Mouse (Mus musculus) testis, adult 2 months (tissue): ENCODE results near the gene Cd8b1. TPM values are rescaled to one million over a fixed set of nuclear protein-coding genes. Genes with fewer than 3 reads are reported as not detected.

Source experiments
- H3K27ac ChIP-seq: fragments of 200-500 bp; 2 replicates; pipeline ENCODE4 v1.5.1; 2012; ENCODE audit warnings: low read depth, low read length; ENCODE audit not compliant: control insufficient read depth, insufficient read depth
- H3K27me3 ChIP-seq: fragments of 200-500 bp; 2 replicates; pipeline ENCODE4 v1.6.1; 2012; ENCODE audit warnings: mild to moderate bottlenecking, low read length, moderate library complexity; ENCODE audit not compliant: control insufficient read depth, insufficient read depth
- H3K36me3 ChIP-seq: fragments of 200-500 bp; 2 replicates; pipeline ENCODE4 v1.6.1; 2012; ENCODE audit warnings: mild to moderate bottlenecking, low read length; ENCODE audit not compliant: control insufficient read depth, insufficient read depth
- H3K4me1 ChIP-seq: fragments of 200-500 bp; 2 replicates; pipeline ENCODE4 v1.6.1; 2012; ENCODE audit warnings: low read length; ENCODE audit not compliant: control insufficient read depth, insufficient read depth
- H3K4me3 ChIP-seq: fragments of 200-500 bp; 2 replicates; pipeline ENCODE4 v1.5.1; 2012; ENCODE audit warnings: low read depth, mild to moderate bottlenecking, low read length, moderate library complexity, mixed read lengths; ENCODE audit not compliant: control insufficient read depth
- CTCF ChIP-seq: fragments of 200-500 bp; IDR thresholded peaks from 2 replicates; pipeline ENCODE4 v1.5.1; 2012; ENCODE audit warnings: low read depth, mild to moderate bottlenecking, inconsistent platforms, low read length, moderate library complexity; ENCODE audit not compliant: control insufficient read depth, insufficient read depth, insufficient replicate concordance
- POLR2A ChIP-seq: fragments of 200-500 bp; IDR thresholded peaks from 2 replicates; pipeline ENCODE4 v1.6.1; 2012; ENCODE audit warnings: low read depth, mild to moderate bottlenecking, inconsistent platforms, low read length, moderate library complexity; ENCODE audit not compliant: control insufficient read depth
- polyA plus RNA-seq: library from polyadenylated mRNA; depleted of rRNA; stranded (reverse); fragments of >200 nt; gene quantifications from 2 replicates; pipeline ENCODE4 v1.2.3, GENCODE M21; 2012

The Cd8b1 gene
- polyA plus RNA-seq, 1 experiment: 2.0 TPM

DNA sequence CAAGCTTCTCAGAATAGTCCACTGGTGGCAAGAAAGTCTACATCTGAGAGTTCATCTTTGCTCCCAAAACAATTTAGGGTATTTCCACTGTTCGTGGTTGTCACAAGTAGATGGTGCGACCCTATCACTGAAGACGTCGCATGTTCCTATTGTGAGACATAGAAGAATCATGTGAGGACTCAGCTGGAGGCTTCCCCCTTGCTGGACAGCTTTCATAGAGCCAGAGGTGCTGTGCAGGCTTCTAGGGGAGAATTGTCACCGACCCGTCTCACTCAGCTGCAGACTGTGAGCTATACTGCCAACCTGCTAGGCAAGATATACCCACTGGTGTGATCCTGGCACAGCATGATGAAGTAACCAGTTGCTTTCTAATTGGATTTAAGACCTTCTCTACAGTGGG is 29.6 kb downstream of the Cd8b1 start:
- H3K27me3 ChIP-seq: no peaks in the 10 kb centered on the region
- 0 out of 2 replicates have a peak, but pooled peaks cover 2% of the 10 kb centered on the region for H3K4me1 ChIP-seq
- TF ChIP-seq POLR2A: no peak
- TF ChIP-seq CTCF: no peak
- no peak overlapping the region for H3K27ac ChIP-seq
- no peak overlapping the region for H3K4me3 ChIP-seq
- H3K36me3 ChIP-seq: no peaks in the 10 kb centered on the region

DNA sequence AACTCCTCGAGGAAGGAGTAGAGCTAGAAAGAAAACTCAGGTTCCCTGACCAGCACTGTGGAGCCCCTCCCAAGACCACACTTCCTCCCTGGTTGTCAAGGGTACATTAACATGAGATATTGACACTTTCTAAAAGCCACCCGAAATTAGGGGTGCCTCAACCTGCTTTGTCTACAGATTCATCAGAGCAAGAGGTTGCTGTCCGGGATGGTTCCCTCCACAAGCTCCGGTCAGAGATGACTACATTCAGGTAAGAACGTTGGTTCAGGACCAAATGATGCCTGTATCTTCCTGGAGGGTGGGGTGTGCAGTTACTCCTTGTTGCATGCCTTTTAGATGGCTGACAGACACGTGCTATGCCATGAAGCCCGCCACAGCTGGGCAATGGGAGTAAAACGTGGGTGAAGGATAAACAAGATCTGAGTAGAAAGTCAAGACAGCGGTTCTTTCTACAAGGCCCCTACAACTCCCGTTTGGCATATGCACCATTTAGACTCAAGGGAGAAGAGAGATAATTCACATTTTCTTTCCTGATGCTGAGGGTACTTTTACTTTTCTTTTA is 30.4 kb downstream of the Cd8b1 start:
- 0 out of 2 replicates have a peak, but pooled peaks cover under 1% of the 10 kb centered on the region for H3K4me1 ChIP-seq
- no peaks in the 10 kb centered on the region for H3K36me3 ChIP-seq
- no peak overlapping the region for H3K27ac ChIP-seq
- H3K27me3 ChIP-seq: no peaks in the 10 kb centered on the region
- H3K4me3 ChIP-seq: no peak overlapping the region
- TF ChIP-seq CTCF (no peak), POLR2A (no peak)

DNA sequence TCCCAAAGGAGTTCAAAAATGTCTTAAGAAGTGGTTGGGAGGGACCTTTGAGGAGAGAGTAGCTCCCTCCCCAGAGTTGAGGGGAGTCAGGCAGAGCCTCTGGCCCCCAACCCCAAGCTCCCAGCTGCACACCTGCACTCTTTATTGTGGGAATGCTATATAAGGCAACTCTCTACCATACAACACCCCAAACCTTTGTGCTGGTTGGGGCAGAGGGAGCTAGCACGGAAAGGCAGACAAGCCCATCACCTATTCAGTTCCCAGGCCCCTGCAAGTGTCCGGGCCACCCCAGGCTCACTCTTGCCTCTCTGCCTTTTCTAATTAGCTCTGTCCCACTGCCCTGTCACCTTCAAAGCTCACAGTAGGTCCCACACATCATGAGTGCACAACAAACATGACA is 31.1 kb downstream of the Cd8b1 start:
- TF ChIP-seq CTCF (no peak), POLR2A (no peak)
- H3K27me3 ChIP-seq: no peaks in the 10 kb centered on the region
- no peak overlapping the region for H3K4me3 ChIP-seq
- no peaks in the 10 kb centered on the region for H3K4me1 ChIP-seq
- H3K27ac ChIP-seq: no peak overlapping the region
- no peaks in the 10 kb centered on the region for H3K36me3 ChIP-seq

DNA sequence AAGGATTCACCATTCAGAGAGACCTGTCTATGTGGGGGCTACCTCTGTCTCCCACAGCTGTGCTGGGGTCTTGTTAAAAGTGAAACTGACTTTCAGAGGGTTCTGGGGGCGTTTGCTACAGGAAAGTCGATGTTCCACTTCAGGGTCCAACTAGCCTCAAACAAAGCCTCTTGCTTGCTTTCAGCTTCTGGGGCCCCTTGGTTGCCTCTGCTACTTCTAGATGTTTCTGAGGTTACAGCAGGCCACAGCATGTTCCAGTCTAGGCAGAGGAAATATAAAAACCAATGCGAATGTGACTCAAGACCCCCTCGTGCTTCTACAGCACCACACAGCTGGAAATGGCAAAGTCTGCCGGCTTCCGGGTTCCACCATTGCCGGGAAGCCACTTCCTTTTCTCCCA is 34.9 kb downstream of the Cd8b1 start:
- Histone ChIP-seq H3K4me3 (no peak overlapping the region), H3K27me3 (no peaks in the 10 kb centered on the region), H3K36me3 (no peaks in the 10 kb centered on the region), H3K4me1 (no peaks in the 10 kb centered on the region), H3K27ac (no peak overlapping the region)
- TF ChIP-seq POLR2A (no peak), CTCF (no peak)

DNA sequence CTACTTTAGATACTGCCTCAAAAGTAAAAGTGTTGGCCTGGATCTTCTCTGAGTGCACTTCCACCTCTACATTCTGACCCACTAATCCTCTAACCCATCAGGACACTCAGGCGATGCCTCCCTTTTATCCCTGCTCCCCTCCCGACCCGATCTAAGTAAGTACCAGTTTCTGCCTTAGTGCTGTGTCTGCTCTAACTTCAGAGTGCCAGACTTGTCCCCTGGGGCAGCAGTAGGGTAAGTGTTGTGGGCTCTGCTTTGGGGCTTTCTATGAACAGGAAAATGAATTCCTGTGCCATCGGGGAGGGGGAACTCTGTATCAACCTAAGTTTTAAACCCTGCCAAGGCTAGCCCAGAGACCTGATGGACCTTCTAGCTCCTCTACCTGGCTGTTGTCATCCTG is 37.6 kb downstream of the Cd8b1 start:
- TF ChIP-seq CTCF (no peak), POLR2A (no peak)

DNA sequence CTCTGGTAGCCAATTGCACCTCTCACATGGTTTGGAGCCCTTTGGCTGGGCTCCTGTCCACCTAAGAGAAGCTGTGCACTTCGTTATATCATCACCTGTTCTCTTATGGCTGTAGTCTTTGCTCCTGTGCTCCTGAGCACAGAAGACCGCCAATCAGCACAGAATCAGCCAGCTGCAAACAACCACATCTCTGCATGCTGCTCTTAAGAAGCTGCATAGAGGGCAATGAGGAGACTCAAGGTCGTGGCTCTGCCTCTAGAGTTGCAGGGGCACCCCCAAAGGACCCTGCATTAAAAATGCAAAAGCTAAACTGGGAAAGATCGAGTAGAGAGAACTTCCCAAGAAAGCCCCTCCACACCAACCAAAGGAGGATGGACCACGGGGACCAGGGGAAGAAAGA is 38.2 kb downstream of the Cd8b1 start:
- H3K36me3 ChIP-seq: no peaks in the 10 kb centered on the region
- H3K27me3 ChIP-seq: no peaks in the 10 kb centered on the region
- H3K27ac ChIP-seq: no peak overlapping the region
- no peaks in the 10 kb centered on the region for H3K4me1 ChIP-seq
- H3K4me3 ChIP-seq: no peak overlapping the region
- TF ChIP-seq CTCF (no peak), POLR2A (no peak)

More for the DNA sequence above, 37.6 kb downstream of the Cd8b1 start:
- H3K27me3 ChIP-seq: no peaks in the 10 kb centered on the region
- no peaks in the 10 kb centered on the region for H3K36me3 ChIP-seq
- H3K4me1 ChIP-seq: no peaks in the 10 kb centered on the region
- no peak overlapping the region for H3K27ac ChIP-seq
- H3K4me3 ChIP-seq: no peak overlapping the region

DNA sequence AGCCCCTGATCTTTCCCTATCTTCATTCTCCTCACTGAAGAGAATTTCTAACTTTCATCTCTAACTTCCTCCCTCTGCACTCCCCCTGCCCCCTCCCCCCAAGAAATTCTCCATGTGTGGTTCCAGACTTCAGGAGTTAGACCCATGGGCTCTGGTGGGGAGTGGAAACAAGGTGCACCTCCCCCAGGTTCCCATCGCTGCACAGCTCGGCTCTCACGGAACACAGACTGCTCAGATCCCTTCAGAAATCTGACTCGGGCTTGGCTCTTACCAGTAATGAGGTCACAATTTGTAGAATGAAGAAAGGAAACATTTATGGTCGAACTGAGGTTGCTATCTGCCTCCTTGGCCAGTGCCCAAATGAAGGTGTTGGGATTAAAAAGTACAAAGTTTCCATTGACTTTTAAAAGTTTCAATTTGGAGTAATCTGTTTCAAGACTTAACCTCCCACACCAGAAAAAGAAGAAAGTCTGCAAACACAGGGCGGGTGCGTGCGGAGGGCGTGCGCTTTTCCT is 38.6 kb downstream of the Cd8b1 start:
- H3K27me3 ChIP-seq: no peaks in the 10 kb centered on the region
- no peaks in the 10 kb centered on the region for H3K36me3 ChIP-seq
- H3K27ac ChIP-seq: no peak overlapping the region
- TF ChIP-seq CTCF: no peak
- no peak for TF ChIP-seq POLR2A
- H3K4me1 ChIP-seq: no peaks in the 10 kb centered on the region
- H3K4me3 ChIP-seq: no peak overlapping the region

DNA sequence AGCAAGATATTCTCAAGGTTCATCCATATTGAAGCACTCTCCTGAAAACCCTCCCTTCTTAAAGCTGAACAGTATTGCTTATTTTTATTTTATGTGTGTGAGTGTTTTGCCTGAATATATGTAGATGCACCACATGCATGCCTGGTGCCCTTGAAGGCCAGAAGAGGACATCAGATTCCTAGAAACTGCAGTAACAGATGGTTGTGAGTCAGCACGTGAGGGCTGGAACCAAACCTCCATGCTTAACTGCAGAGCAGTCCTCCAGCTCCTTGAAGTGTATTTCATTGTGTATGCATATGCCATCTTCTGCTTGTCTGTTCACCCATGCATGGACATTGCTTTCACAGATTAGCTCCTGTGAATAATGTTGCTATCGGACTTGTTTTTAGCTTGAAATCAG is 41.4 kb downstream of the Cd8b1 start:
- TF ChIP-seq CTCF (no peak), POLR2A (no peak)
- Histone ChIP-seq H3K4me1 (no peaks in the 10 kb centered on the region), H3K36me3 (no peaks in the 10 kb centered on the region), H3K4me3 (no peak overlapping the region), H3K27ac (no peak overlapping the region), H3K27me3 (no peaks in the 10 kb centered on the region)
